Comparison of ENCODE assay signal across 18 mouse cellular contexts in the genomic region with DNA sequence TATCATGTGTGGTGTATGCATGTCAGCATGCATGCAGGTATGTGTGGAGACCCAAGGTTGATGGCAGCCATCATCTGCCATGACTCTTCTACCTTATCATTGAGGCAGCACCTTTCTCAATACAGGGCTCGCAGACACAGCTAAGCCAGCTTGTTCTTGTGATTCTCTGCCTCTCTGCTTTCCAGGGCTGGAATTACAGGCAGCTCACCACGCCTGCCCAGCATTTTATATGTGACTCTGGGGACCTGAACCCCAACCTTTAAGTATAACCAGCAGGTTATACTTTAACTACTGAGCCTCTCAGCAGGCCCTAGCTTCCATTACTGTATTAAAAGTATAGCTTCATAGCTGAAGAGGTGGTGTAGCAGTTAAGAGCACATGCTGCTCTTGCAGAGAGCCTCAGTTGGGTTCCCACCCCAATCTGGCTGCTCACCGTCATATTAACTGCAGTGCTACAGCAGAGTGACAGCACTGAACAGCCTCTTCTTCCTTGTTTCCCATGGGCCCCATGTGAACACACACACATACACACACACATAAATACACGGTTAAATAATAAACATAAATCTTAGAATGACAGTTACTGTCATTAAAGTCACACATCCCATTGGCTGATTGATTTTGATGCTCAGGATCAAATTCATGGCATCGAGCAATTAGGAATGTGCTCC.
"Had no signal": no experiment of that assay in that cellular context is flagged by ENCODE, and none has a peak within 500 bp of the region (broad histone marks: within the 10 kb centered on the region; RNA-seq: fewer than 3 reads in every experiment).

No protein-coding gene starts in this region.

- H3K4me1 ChIP-seq: liver, embryonic 12.5 days; lung, embryonic 15.5 days; megakaryocyte, embryonic 14.5 days; midbrain, embryonic 10.5 days; midbrain, embryonic 13.5 days had no signal

- H3K9me3 ChIP-seq: liver, embryonic 12.5 days; liver, embryonic 15.5 days; lung, embryonic 15.5 days; megakaryocyte, embryonic 14.5 days; midbrain, embryonic 10.5 days; midbrain, embryonic 13.5 days had no signal

- H3K27ac ChIP-seq: hindbrain, postnatal 0 days; liver, embryonic 12.5 days; liver, embryonic 15.5 days; lung, embryonic 15.5 days; midbrain, embryonic 10.5 days; midbrain, embryonic 13.5 days had no signal

- H3K27me3 ChIP-seq: liver, embryonic 12.5 days; liver, embryonic 15.5 days; lung, embryonic 15.5 days; megakaryocyte, embryonic 14.5 days; midbrain, embryonic 13.5 days had no signal

- H3K4me3 ChIP-seq: liver, embryonic 12.5 days; liver, embryonic 15.5 days; lung, embryonic 15.5 days; megakaryocyte, embryonic 14.5 days; midbrain, embryonic 10.5 days; midbrain, embryonic 13.5 days; myocyte had no signal

- DNase-seq: kidney, adult 18-20 months; kidney, postnatal 36 days; liver; lung, adult 18-20 months; lung, postnatal 10 days; lung, postnatal 36 days; thymus, adult 18-20 months; thymus, postnatal 36 days had no signal

- H3K4me2 ChIP-seq: liver, embryonic 12.5 days; liver, embryonic 15.5 days; lung, embryonic 15.5 days; midbrain, embryonic 13.5 days had no signal

- ATAC-seq: hindbrain, postnatal 0 days; inflammation-experienced regulatory T-cells, adult 6 months; liver, embryonic 12.5 days; midbrain, embryonic 13.5 days; midbrain, embryonic 16.5 days had no signal

- H3K9ac ChIP-seq: liver, embryonic 12.5 days; liver, embryonic 15.5 days; lung, embryonic 15.5 days; midbrain, embryonic 13.5 days had no signal

- H3K36me3 ChIP-seq: liver, embryonic 12.5 days; liver, embryonic 15.5 days; lung, embryonic 15.5 days; midbrain, embryonic 10.5 days; midbrain, embryonic 13.5 days had no signal
